ENCODE assay signal across 14 mouse cellular contexts in the genomic region with DNA sequence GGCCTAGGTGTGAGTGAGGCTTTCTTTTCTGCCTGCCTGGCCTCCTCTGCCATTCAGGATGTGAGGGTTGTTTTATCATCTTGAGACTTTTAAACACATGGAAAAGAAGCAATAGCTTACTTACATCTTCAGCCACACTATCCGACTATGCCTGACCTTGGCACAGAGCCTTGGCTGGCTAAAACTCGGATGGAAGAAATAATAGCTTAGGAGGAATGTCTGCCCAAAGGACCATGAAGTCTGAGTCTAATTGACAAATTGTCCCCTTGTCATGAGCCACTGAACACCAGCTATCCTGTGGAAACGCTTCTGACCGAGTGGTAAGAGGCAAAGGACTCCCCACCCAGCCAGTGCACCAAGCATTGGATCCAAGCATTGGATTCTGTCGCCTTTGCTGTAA. TPM values are rescaled to one million over a fixed set of nuclear protein-coding genes. Genes with fewer than 3 reads are reported as not detected.
DNase-seq lines count a peak whose midpoint lies in the region; ATAC-seq and TF ChIP-seq lines count a peak whose summit lies in the region.
"Had no signal": no experiment of that assay in that cellular context is flagged by ENCODE, and none has a peak within 500 bp of the region (broad histone marks: within the 10 kb centered on the region; RNA-seq: fewer than 3 reads in every experiment).

No protein-coding gene starts in this region.

- H3K27me3 ChIP-seq in embryonic facial prominence, embryonic 13.5 days = no peaks in the 10 kb centered on the region
- H3K27me3 ChIP-seq in embryonic facial prominence, embryonic 10.5 days (replicated peaks; ENCODE audit: low read depth, poor library complexity, severe bottlenecking) = no peaks in the 10 kb centered on the region
- no peaks in the 10 kb centered on the region for H3K27me3 ChIP-seq in limb, embryonic 12.5 days

- ATAC-seq in embryonic facial prominence, embryonic 13.5 days (ENCODE audit: insufficient number of reproducible peaks, insufficient read depth, low FRiP score, low TSS enrichment, low read depth) = no peak
- ATAC-seq in limb, embryonic 12.5 days (ENCODE audit: insufficient number of reproducible peaks, insufficient read depth, low FRiP score, low TSS enrichment, low read depth) = no peak
- ATAC-seq: activated CD4-positive, CD25-positive, alpha-beta regulatory T cell, adult 4 months had no signal

- TF ChIP-seq POLR2A in bone marrow macrophage, adult 2 months (IDR thresholded peaks at IDR 0.05; ENCODE audit: borderline replicate concordance, low read depth, low read length) = no peak

- no peak overlapping the region for H3K4me3 ChIP-seq in embryonic facial prominence, embryonic 13.5 days
- H3K4me3 ChIP-seq in embryonic facial prominence, embryonic 10.5 days = no peak overlapping the region
- H3K4me3 ChIP-seq in left cerebral cortex, adult 2 months = no peak overlapping the region
- H3K4me3 ChIP-seq in bone marrow macrophage, adult 2 months (ENCODE audit: insufficient read depth, low read length) = no peak overlapping the region
- H3K4me3 ChIP-seq in limb, embryonic 12.5 days (replicated peaks) = no peak overlapping the region
- H3K4me3 ChIP-seq: heart, adult 2 months had no signal

- no peak for DNase-seq in embryonic facial prominence, embryonic 10.5 days (ENCODE audit: low spot score)
- DNase-seq in left cerebral cortex, postnatal 4 days = peak; percentile 17
- no peak for DNase-seq in left cerebral cortex, adult 2 months (ENCODE audit: extremely low spot score in 1 of 2, low spot score in 2 of 2)
- DNase-seq in natural killer cell, adult 2 months (ENCODE audit: low spot score in 2 of 2) = no peak
- DNase-seq in spleen, postnatal 10 days (ENCODE audit: low spot score in 2 of 2) = no peak
- DNase-seq: B cell, adult 2 months; thymus, postnatal 14 days had no signal

- H3K4me2 ChIP-seq in embryonic facial prominence, embryonic 13.5 days = no peak overlapping the region
- no peak overlapping the region for H3K4me2 ChIP-seq in limb, embryonic 12.5 days

- H3K4me1 ChIP-seq in embryonic facial prominence, embryonic 13.5 days = peaks cover 51% of the 10 kb centered on the region
- H3K4me1 ChIP-seq in embryonic facial prominence, embryonic 10.5 days = peaks cover 24% of the 10 kb centered on the region
- H3K4me1 ChIP-seq in bone marrow macrophage, adult 2 months (ENCODE audit: control insufficient read depth, insufficient read depth, low read length) = peaks cover 36% of the 10 kb centered on the region
- H3K4me1 ChIP-seq in limb, embryonic 12.5 days (replicated peaks) = peaks cover 52% of the 10 kb centered on the region

- intact Hi-C loops in left cerebral cortex, postnatal 4 days (cut with DNase I) = no loop called here
- intact Hi-C loops in left cerebral cortex, adult 2 months (cut with DNase I) = no loop called here

- peak overlapping the region; percentile 73; the same call in 1 of the 2 replicates for H3K27ac ChIP-seq in embryonic facial prominence, embryonic 13.5 days
- no peak overlapping the region for H3K27ac ChIP-seq in embryonic facial prominence, embryonic 10.5 days (replicated peaks)
- H3K27ac ChIP-seq in left cerebral cortex, adult 2 months = no peak overlapping the region
- H3K27ac ChIP-seq in bone marrow macrophage, adult 2 months (ENCODE audit: insufficient read depth, low read depth, low read length) = peak overlapping the region; percentile 51; the same call in 1 of the 2 replicates
- peak overlapping the region; percentile 69 for H3K27ac ChIP-seq in limb, embryonic 12.5 days
- H3K27ac ChIP-seq: heart, adult 2 months had no signal

- TF ChIP-seq CTCF in left cerebral cortex, adult 2 months (IDR thresholded peaks at IDR 0.05) = no peak
- TF ChIP-seq CTCF in bone marrow macrophage, adult 2 months (IDR thresholded peaks at IDR 0.05; ENCODE audit: low read depth, low read length) = no peak

- H3K9ac ChIP-seq in embryonic facial prominence, embryonic 13.5 days = no peak overlapping the region
- H3K9ac ChIP-seq in limb, embryonic 12.5 days (replicated peaks) = no peak overlapping the region

- WGBS in embryonic facial prominence, embryonic 13.5 days = 59% methylated on average over 5 of the region's 5 CpGs
- 76% methylated on average over 5 of the region's 5 CpGs for WGBS in embryonic facial prominence, embryonic 10.5 days
- 79% methylated on average over 5 of the region's 5 CpGs for WGBS in limb, embryonic 12.5 days

- H3K9me3 ChIP-seq in embryonic facial prominence, embryonic 13.5 days = peaks cover 6% of the 10 kb centered on the region
- peaks cover 9% of the 10 kb centered on the region; the same call in 1 of the 2 replicates for H3K9me3 ChIP-seq in embryonic facial prominence, embryonic 10.5 days
- H3K9me3 ChIP-seq in limb, embryonic 12.5 days = peaks cover 8% of the 10 kb centered on the region

- H3K36me3 ChIP-seq in embryonic facial prominence, embryonic 13.5 days = peaks cover 65% of the 10 kb centered on the region
- H3K36me3 ChIP-seq in embryonic facial prominence, embryonic 10.5 days (replicated peaks) = peaks cover 49% of the 10 kb centered on the region
- peaks cover 65% of the 10 kb centered on the region for H3K36me3 ChIP-seq in limb, embryonic 12.5 days
- H3K36me3 ChIP-seq: G1E had no signal

RNA-seq across cellular contexts. Expression of a gene that starts 57.5 kb away (rescaled TPM):
- polyA plus RNA-seq in embryonic facial prominence, embryonic 13.5 days (2015; fragmentation: Nextera tagmentation; extraction: Ambion mirVana) = 20.1 and 20.5 TPM in 2 replicates
- 4.8 and 6.2 TPM in 2 replicates for polyA plus RNA-seq in embryonic facial prominence, embryonic 10.5 days (2016; fragmentation: Nextera tagmentation; extraction: Ambion mirVana)
- 10 to 100 TPM; 20.9 to 28.4 TPM for total RNA-seq in left cerebral cortex, postnatal 4 days (2021)
- 10 to 100 TPM; 12.7 to 15.7 TPM for total RNA-seq in left cerebral cortex, adult 2 months (2021)
- 0.63 and 1.5 TPM in 2 replicates for polyA plus RNA-seq in bone marrow macrophage, adult 2 months (2012; ENCODE audit: insufficient read depth, insufficient read length, missing spikeins)
- 15.4 and 16.2 TPM in 2 replicates for polyA plus RNA-seq in limb, embryonic 12.5 days (2016; fragmentation: Nextera tagmentation; extraction: Ambion mirVana)
- total RNA-seq: megakaryocyte-erythroid progenitor cell, adult 5-6 weeks had no signal
- polyA plus RNA-seq: G1E had no signal

Comparison
In these comparisons a context has a peak if more than half of its experiments do, and no peak if none do; other contexts are left out.
1. H3K27ac ChIP-seq: peak in embryonic facial prominence, embryonic 13.5 days (single experiment), bone marrow macrophage, adult 2 months (single experiment) and limb, embryonic 12.5 days (single experiment); none in embryonic facial prominence, embryonic 10.5 days (single experiment) and left cerebral cortex, adult 2 months (single experiment).